Mouse (Mus musculus): ENCODE data around the gene Hspa8. TPM values are rescaled to one million over a fixed set of nuclear protein-coding genes. Genes with fewer than 3 reads are reported as not detected.

The Hspa8 gene
- polyA plus RNA-seq, 1 experiment, result 1,079 TPM

DNA sequence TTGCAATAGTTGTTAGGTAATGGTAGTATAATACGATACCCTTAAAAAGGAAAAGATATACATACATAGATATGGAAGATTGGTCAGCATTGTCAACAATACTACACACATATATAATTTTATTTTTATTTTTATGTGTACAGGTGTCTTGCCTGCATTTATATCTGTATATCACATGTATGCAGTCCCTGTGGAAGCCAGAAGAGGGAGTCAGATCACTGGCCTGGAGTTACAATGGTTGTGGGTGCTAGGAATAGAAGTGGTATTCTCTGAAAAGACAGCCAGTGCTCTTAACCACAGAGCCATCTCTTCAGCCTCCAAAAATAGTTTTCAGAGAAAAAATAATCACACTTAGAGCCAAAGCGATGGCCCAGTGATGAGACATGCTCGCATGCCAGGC lies 35.9 kb downstream of the Hspa8 start:
- Histone ChIP-seq H3K4me3 (replicated peaks; ENCODE audit: extremely low read depth, low read depth, low read length) (no peak overlapping the region), H3K4me1 (ENCODE audit: control insufficient read depth, insufficient read depth, low read length) (no peaks in the 10 kb centered on the region)
- WGBS, result 74% methylated on average over 3 of the region's 3 CpGs
- DNase-seq, result no peak
- TF ChIP-seq CTCF (IDR thresholded peaks at IDR 0.05; ENCODE audit: insufficient read depth, low read length), result no peak
- no peak for TF ChIP-seq POLR2A (IDR thresholded peaks at IDR 0.05; ENCODE audit: borderline replicate concordance, extremely low read depth, low read depth, low read length)

DNA sequence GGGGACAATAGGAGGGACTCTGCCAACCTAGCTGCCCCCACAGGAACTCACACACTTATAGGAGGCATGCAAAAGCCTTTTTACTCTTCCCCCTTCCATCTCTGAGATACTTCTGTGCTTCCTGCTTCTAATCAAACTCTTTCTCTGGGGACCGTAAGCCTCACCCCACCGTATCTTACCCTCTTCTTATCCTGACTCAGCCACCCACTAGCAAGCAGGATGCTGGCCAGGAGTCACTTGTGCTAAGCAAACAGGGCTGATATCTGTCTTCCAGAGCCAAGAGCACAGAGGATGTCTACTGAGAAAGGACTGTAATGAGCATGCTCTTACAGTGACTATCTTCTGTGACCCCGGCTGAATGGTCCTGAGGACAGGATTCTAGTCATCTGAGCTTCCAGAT lies 38.9 kb downstream of the Hspa8 start:
- no peak for DNase-seq
- no peaks in the 10 kb centered on the region for H3K4me1 ChIP-seq (ENCODE audit: control insufficient read depth, insufficient read depth, low read length)
- H3K4me3 ChIP-seq (replicated peaks; ENCODE audit: extremely low read depth, low read depth, low read length), result no peak overlapping the region
- TF ChIP-seq POLR2A (IDR thresholded peaks at IDR 0.05; ENCODE audit: borderline replicate concordance, extremely low read depth, low read depth, low read length), result no peak
- TF ChIP-seq CTCF (IDR thresholded peaks at IDR 0.05; ENCODE audit: insufficient read depth, low read length), result no peak
- 54% methylated on average over 3 of the region's 3 CpGs for WGBS

DNA sequence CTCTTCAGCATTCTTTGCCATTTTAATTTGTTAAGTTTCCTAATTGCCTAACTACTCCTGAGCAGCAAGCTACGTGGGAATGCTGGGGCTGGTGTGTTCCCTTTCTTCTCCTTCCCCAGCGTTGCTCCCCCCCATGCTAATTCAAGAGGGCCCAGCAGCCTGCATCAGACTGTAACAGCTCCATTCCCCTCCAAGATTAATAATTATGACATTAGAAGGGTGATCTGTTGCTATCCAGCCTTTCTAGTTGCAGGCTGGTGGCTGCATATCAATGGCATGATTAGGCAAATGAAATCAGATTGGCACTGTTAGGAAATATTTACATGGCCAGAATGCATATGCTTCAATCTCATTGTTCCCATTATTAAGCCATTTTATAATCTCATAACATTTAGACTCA lies 50.7 kb downstream of the Hspa8 start:
- TF ChIP-seq POLR2A (IDR thresholded peaks at IDR 0.05; ENCODE audit: borderline replicate concordance, extremely low read depth, low read depth, low read length) (no peak), CTCF (IDR thresholded peaks at IDR 0.05; ENCODE audit: insufficient read depth, low read length) (no peak)
- 47% methylated on average over 2 of the region's 2 CpGs for WGBS
- no peak for DNase-seq
- no peaks in the 10 kb centered on the region for H3K4me1 ChIP-seq (ENCODE audit: control insufficient read depth, insufficient read depth, low read length)
- no peak overlapping the region for H3K4me3 ChIP-seq (replicated peaks; ENCODE audit: extremely low read depth, low read depth, low read length)

DNA sequence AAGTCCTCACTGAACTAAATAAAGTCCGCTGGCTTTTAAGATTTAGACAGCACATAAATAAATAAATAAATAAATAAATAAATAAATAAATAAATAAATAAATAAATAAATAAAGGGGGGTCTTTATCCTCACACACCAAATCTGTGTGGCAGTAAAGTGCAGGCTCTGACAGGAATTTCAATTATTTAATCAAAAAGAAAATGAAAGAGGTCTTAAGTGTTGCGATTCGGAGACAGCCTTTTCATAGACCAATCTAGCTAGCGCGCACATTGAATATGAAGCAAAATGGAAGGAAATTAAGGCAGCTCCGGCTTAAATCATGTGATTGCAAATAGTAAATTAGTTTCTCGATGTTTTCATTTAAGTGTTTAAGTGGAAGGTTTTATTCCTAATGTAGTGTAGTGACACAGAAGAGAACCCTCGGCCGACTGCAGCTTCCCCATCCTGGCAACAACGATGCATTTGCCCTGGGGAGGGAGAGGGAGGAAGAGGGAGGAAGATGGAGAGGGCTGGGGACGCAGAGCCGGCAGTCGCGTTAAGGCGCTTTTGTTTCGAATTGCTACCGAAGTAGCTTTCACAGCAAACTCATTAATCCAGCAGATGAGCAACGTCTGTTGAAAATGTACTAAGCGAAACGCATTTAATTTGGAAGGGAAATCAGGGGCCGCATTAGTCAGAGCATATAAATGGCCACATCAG lies 57.8 kb downstream of the Hspa8 start:
- DNase-seq, result no peak
- Histone ChIP-seq H3K4me1 (ENCODE audit: control insufficient read depth, insufficient read depth, low read length) (peaks cover 3% of the 10 kb centered on the region), H3K4me3 (replicated peaks; ENCODE audit: extremely low read depth, low read depth, low read length) (peak overlapping the region; percentile 54)
- no peak for TF ChIP-seq CTCF (IDR thresholded peaks at IDR 0.05; ENCODE audit: insufficient read depth, low read length)
- TF ChIP-seq POLR2A (IDR thresholded peaks at IDR 0.05; ENCODE audit: borderline replicate concordance, extremely low read depth, low read depth, low read length), result no peak
- 10% methylated on average over 21 of the region's 21 CpGs for WGBS

DNA sequence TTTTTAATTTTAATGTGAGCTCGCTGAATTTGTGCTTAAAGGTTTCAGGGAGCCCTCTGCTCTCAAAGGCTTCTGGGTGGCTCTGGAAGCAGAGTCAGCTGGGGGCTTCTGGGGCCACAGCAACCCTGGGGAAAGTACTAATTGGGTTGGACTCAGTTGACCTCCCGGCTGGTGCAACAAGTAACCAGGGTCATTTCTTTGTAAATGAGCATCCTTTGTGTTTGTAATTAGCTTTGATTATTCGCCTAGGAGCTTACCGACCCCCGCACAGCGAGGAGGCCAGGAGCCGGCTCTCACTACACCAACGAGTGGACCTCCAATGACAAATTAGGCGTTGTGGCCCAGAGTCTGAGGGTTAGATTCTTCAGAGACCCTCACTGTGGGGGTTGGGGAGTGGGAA lies 58.4 kb downstream of the Hspa8 start:
- 15% methylated on average over 9 of the region's 9 CpGs for WGBS
- TF ChIP-seq POLR2A (IDR thresholded peaks at IDR 0.05; ENCODE audit: borderline replicate concordance, extremely low read depth, low read depth, low read length) (no peak), CTCF (IDR thresholded peaks at IDR 0.05; ENCODE audit: insufficient read depth, low read length) (no peak)
- Histone ChIP-seq H3K4me3 (replicated peaks; ENCODE audit: extremely low read depth, low read depth, low read length) (no peak overlapping the region), H3K4me1 (ENCODE audit: control insufficient read depth, insufficient read depth, low read length) (peaks cover 3% of the 10 kb centered on the region)
- DNase-seq, result no peak

Other genes with a start within 250 kb of the Hspa8 start
- gene Gm21915, start 130.4 kb upstream of the Hspa8 start, polyA plus RNA-seq (2012; rRNA removed), result not detected in 2 replicates
- 11.8 and 16.5 TPM in 2 replicates for gene Clmp, start 115.0 kb upstream of the Hspa8 start, polyA plus RNA-seq (2012; rRNA removed)
- 0.04 and 0.05 TPM in 2 replicates for gene Bsx, start 73.1 kb downstream of the Hspa8 start, polyA plus RNA-seq (2012; rRNA removed)
- 0.62 and 0.67 TPM in 2 replicates for gene Jhy, start 163.1 kb downstream of the Hspa8 start, polyA plus RNA-seq (2012; rRNA removed)
- gene Crtam, start 203.6 kb downstream of the Hspa8 start, polyA plus RNA-seq (2012; rRNA removed), result 0.12 and 0.18 TPM in 2 replicates

Measured in lung, adult 2 months (tissue).